Mouse (Mus musculus) limb, embryonic 14.5 days (tissue): ENCODE data around the gene 2810004N23Rik. TPM values are rescaled to one million over a fixed set of nuclear protein-coding genes. Genes with fewer than 3 reads are reported as not detected.
A peak's percentile ranks its signal among the peaks of the same experiment; 100 is the strongest.

Source experiments
- ATAC-seq: fragments of 200-750 bp; cut with Nextera tagmentation; 2 replicates; pipeline ENCODE4 v1.8.0; 2017; ENCODE audit warnings: low read depth, moderate number of reproducible peaks, moderate TSS enrichment; ENCODE audit not compliant: low FRiP score
- DNase-seq: peaks from one replicate; pipeline ENCODE4 v3.0.0-alpha.2; 2015; ENCODE audit warnings: low spot score
- H3K27ac ChIP-seq: fragments of 300-500 bp; sonication (generic); replicated peaks from 2 replicates; pipeline ENCODE4 v1.5.1; 2014; ENCODE audit warnings: low read depth, mild to moderate bottlenecking, low read length, moderate library complexity, mixed read lengths
- H3K27me3 ChIP-seq: fragments of 300-500 bp; sonication (generic); 2 replicates; pipeline ENCODE4 v1.6.1; 2014; ENCODE audit warnings: low read length, mixed read lengths; ENCODE audit not compliant: control insufficient read depth, insufficient read depth
- H3K36me3 ChIP-seq: fragments of 300-500 bp; sonication (generic); 2 replicates; pipeline ENCODE4 v1.6.1; 2014; ENCODE audit warnings: mild to moderate bottlenecking, low read length, moderate library complexity, mixed read lengths; ENCODE audit not compliant: control insufficient read depth, insufficient read depth
- H3K4me1 ChIP-seq: fragments of 300-500 bp; sonication (generic); 2 replicates; pipeline ENCODE4 v1.6.1; 2014; ENCODE audit warnings: antibody characterized with exemption, low read length, mixed read lengths; ENCODE audit not compliant: control insufficient read depth, insufficient read depth
- H3K4me2 ChIP-seq: fragments of 300-500 bp; sonication (generic); replicated peaks from 2 replicates; pipeline ENCODE4 v1.6.1; 2014; ENCODE audit warnings: low read depth, mild to moderate bottlenecking, low read length, moderate library complexity; ENCODE audit not compliant: severe bottlenecking
- H3K4me3 ChIP-seq: fragments of 300-500 bp; sonication (generic); replicated peaks from 2 replicates; pipeline ENCODE4 v1.5.1; 2014; ENCODE audit warnings: low read length
- H3K9ac ChIP-seq: fragments of 300-500 bp; sonication (generic); 2 replicates; pipeline ENCODE4 v1.6.1; 2014; ENCODE audit warnings: mild to moderate bottlenecking, low read depth, low read length, moderate library complexity; ENCODE audit not compliant: severe bottlenecking
- H3K9me3 ChIP-seq: fragments of 300-500 bp; sonication (generic); 2 replicates; pipeline ENCODE4 v1.6.1; 2016; ENCODE audit warnings: low read length; ENCODE audit not compliant: control insufficient read depth
- POLR2A ChIP-seq: fragments of 200-500 bp; IDR thresholded peaks from 2 replicates; pipeline ENCODE4 v1.8.0; 2012; ENCODE audit warnings: inconsistent platforms, mild to moderate bottlenecking, moderate library complexity, borderline replicate concordance; ENCODE audit not compliant: insufficient read depth, insufficient read length; ENCODE audit errors: extremely low read depth
- WGBS: fragments of 180-500 bp; shearing (Covaris S2); extraction: QIAGEN DNeasy Blood & Tissue Kit; methylation state at CpG from one replicate; pipeline ENCODE4 v1.1.7; 2014; 5-methylcytosine and 5-hydroxymethylcytosine counted together
- polyA plus RNA-seq, 2 experiments: library from polyadenylated mRNA; depleted of rRNA in 1 of 2; stranded (reverse) in 1 of 2; unstranded in 1 of 2; fragments of >200 nt; fragmentation: Nextera tagmentation in 1 of 2; extraction: Ambion mirVana in 1 of 2; gene quantifications; 2 replicates each; pipeline versions ENCODE4 v1.2.1 to v1.2.3; 2012 to 2014

Gene 2810004N23Rik
- polyA plus RNA-seq, 2 experiments = 30.6 to 35.2 TPM

GRCm38 (mm10) chr8:124800542-124800941 lies 62.4 kb downstream of the 2810004N23Rik start:
- H3K4me1 ChIP-seq = no peaks in the 10 kb centered on the region
- WGBS = 32% methylated on average over 11 of the region's 11 CpGs
- ATAC-seq (no peak), DNase-seq (no peak)
- H3K27me3 ChIP-seq = peaks cover 15% of the 10 kb centered on the region
- H3K27ac ChIP-seq = no peak overlapping the region
- no peaks in the 10 kb centered on the region for H3K36me3 ChIP-seq
- H3K4me3 ChIP-seq = no peak overlapping the region
- H3K4me2 ChIP-seq = no peak overlapping the region
- no peak for TF ChIP-seq POLR2A
- no peak overlapping the region for H3K9ac ChIP-seq
- no peaks in the 10 kb centered on the region for H3K9me3 ChIP-seq

DNA sequence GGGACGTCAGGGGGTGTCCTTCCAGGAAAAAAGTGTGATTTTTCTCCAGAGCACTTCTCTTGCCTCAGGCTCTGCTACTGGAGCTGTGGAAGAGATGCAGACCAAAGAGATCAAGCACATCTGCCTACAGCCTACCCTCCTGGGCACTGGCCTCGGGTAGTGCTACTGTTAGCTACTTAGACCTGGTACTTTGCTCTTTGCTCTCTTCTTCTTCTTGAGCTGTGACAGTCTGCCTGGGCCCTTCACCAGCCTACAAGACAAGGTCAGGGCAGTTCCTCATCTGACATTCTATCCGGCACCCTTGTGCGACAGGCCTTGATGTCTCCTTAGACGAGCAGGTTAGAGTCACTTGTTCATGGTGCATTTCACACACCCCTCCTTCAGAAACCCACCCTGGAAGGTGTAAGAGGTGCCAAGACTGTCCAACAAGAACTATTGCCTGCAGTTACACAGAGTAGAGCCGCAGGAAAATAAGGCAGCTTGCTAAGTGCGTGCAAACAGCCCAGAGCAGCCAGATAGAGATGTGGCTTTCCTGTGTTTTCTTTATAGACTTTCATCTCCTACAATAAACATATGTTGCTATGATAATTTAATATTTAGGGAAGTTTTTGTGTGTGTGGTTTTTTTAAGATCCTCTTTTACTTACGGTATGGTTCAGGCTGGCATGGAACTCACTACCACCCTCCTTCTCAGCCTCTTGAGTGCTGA lies 67.0 kb downstream of the 2810004N23Rik start:
- Histone ChIP-seq H3K9ac (no peak overlapping the region), H3K9me3 (no peaks in the 10 kb centered on the region), H3K27ac (no peak overlapping the region), H3K4me2 (no peak overlapping the region), H3K27me3 (peaks cover 57% of the 10 kb centered on the region), H3K36me3 (no peaks in the 10 kb centered on the region), H3K4me3 (no peak overlapping the region), H3K4me1 (peaks cover 22% of the 10 kb centered on the region; the same call in 1 of the 2 replicates)
- ATAC-seq (no peak), DNase-seq (no peak)
- TF ChIP-seq POLR2A = no peak
- WGBS = 71% methylated on average over 8 of the region's 8 CpGs

DNA sequence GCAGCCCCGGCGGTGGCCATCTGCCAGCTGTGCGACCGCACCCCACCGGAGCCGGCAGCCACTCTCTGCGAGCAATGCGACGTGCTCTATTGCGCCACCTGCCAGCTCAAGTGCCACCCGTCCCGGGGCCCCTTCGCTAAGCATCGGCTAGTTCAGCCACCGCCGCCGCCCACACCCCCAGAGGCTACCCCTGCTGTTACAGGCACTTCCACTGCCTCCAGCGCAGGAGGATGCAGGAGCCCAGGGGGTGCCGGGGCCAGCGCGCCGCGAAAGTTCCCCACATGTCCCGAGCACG lies 68.5 kb downstream of the 2810004N23Rik start:
- no peak for TF ChIP-seq POLR2A
- peak overlapping the region; percentile 100 for H3K4me2 ChIP-seq
- DNase-seq (no peak), ATAC-seq (no peak)
- peaks cover 63% of the 10 kb centered on the region for H3K27me3 ChIP-seq
- WGBS = under 1% methylated on average over 25 of the region's 25 CpGs
- H3K4me3 ChIP-seq = peak overlapping the region; percentile 60
- H3K9ac ChIP-seq = no peak overlapping the region
- H3K4me1 ChIP-seq = peaks cover 22% of the 10 kb centered on the region; the same call in 1 of the 2 replicates
- no peaks in the 10 kb centered on the region for H3K9me3 ChIP-seq
- H3K27ac ChIP-seq = no peak overlapping the region
- no peaks in the 10 kb centered on the region for H3K36me3 ChIP-seq

- Histone ChIP-seq H3K4me2 (peak overlapping the region; percentile 100), H3K4me3 (peak overlapping the region; percentile 60), H3K4me1 (peaks cover 22% of the 10 kb centered on the region; the same call in 1 of the 2 replicates), H3K36me3 (no peaks in the 10 kb centered on the region), H3K9me3 (no peaks in the 10 kb centered on the region), H3K27me3 (peaks cover 63% of the 10 kb centered on the region), H3K9ac (no peak overlapping the region), H3K27ac (no peak overlapping the region)
- TF ChIP-seq POLR2A = no peak
- DNase-seq = no peak
- ATAC-seq = no peak
- WGBS = 0% methylated on average over 34 of the region's 81 CpGs
Measured at GRCm38 (mm10) chr8:124793661-124794485, 69.0 kb downstream of the 2810004N23Rik start.

DNA sequence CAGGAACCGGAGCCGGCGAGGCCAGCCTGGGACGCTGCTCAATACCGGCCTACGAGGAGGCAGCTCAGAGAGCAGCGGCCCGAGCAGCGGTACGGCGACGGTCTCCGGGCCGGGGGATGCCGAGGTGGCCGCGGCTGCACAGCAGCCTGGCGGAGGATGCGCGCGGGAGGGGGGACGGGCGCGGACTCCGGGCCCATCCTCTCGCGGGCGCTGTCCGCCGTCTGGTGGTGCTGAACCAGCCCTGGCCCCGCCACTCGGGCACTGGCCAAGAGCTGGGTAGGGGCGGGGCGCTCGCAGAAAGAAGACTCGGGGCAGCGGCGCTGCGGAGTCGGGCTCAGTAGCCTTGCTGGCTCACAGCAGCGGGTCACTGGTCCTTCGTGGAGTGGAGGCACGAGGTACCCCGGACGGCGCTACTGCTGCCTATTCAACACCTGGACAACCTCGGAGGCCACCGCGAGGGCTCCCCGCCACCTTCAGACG lies 69.7 kb downstream of the 2810004N23Rik start:
- ATAC-seq (peak; percentile 87), DNase-seq (peak; percentile 66)
- no peaks in the 10 kb centered on the region for H3K36me3 ChIP-seq
- peak overlapping the region; percentile 60 for H3K4me3 ChIP-seq
- H3K27ac ChIP-seq = no peak overlapping the region
- H3K9ac ChIP-seq = no peak overlapping the region
- 3% methylated on average over 20 of the region's 51 CpGs for WGBS
- peaks cover 63% of the 10 kb centered on the region for H3K27me3 ChIP-seq
- peak overlapping the region; percentile 100 for H3K4me2 ChIP-seq
- no peak for TF ChIP-seq POLR2A
- peaks cover 22% of the 10 kb centered on the region; the same call in 1 of the 2 replicates for H3K4me1 ChIP-seq
- no peaks in the 10 kb centered on the region for H3K9me3 ChIP-seq
